Mouse (Mus musculus): ENCODE data around the gene Gng8. TPM values are rescaled to one million over a fixed set of nuclear protein-coding genes. Genes with fewer than 3 reads are reported as not detected.

Gng8 gene
- polyA plus RNA-seq, 1 experiment from 2014 or later, result 6.6 TPM

DNA sequence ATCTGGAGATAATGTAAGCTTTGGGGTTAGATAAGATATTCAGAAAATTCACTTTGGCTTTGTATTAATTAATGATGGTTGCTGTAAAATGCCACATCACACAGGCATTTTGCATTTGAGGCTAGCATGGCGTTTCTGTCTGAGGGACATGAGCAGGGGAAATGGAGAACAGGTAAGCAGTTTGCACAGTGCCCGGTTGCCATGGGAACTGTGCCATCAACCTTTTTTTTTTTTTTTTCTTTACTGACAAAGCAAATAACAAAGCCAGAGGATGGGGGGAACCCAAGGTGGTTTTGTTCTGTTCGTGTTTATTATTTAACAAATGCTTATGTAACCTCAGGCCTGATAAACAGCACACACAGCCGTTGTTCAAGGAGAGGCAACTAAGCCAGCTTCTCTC, 51.3 kb downstream of the Gng8 start:
- Histone ChIP-seq H3K27me3 (ENCODE audit: poor library complexity, severe bottlenecking) (peaks cover 43% of the 10 kb centered on the region), H3K27ac (no peak overlapping the region), H3K4me1 (peaks cover 61% of the 10 kb centered on the region), H3K36me3 (replicated peaks) (no peaks in the 10 kb centered on the region), H3K4me3 (no peak overlapping the region), H3K9me3 (0 out of 2 replicates have a peak, but pooled peaks cover 3% of the 10 kb centered on the region)
- 66% methylated on average over 4 of the region's 4 CpGs for WGBS
- no peak for DNase-seq (ENCODE audit: extremely low spot score, low spot score)

DNA sequence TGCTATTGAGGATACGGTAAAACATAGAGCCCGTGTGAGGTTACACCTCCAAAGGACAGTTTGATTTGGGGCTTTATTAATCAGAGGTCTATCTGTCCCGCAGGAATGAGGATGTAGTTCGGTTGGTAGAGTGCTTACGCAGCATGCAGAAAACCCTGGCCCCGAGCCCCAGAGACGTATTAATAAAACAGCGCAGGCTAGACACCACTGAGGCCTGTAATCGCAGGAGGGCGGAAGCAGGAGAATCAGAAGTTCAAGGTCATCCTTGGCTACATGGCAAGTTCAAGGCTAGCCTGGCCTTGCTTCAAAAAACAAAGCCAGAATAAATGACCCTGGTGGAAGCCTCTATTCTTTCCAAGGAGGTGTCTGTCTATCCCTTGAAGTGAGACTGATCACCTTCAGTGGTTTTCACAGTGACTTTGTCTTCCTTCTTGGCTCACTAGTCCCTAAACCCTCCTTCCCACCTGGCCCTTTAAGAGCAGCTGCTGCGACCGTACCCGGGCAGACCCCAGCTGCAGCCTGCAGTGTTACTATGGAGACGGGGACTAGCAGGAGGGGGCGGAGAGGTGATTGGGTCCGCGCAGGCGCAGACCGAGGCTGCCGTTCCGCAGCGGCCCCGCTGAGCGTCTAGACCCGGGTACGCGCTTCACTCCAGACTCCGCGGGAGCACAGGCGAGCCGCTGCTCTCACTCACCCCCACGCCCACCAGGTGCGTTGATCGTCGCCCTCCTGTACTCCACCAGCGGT, 52.6 kb downstream of the Gng8 start, which contains the start of gene Pnmal2:
Gene Pnmal2, plus strand, starts transcription at position 622 of the 747 bp plus-strand sequence.
- DNase-seq (ENCODE audit: extremely low spot score, low spot score), result peak; percentile 91
- Histone ChIP-seq H3K27me3 (ENCODE audit: poor library complexity, severe bottlenecking) (peaks cover 56% of the 10 kb centered on the region), H3K4me1 (peaks cover 55% of the 10 kb centered on the region), H3K27ac (peak within 1 kb of the TSS; percentile 85), H3K9me3 (0 out of 2 replicates have a peak, but pooled peaks cover 3% of the 10 kb centered on the region), H3K4me3 (peak within 1 kb of the TSS; percentile 69), H3K36me3 (replicated peaks) (no peaks in the 10 kb centered on the region)
- WGBS, result 15% methylated on average over 36 of the region's 36 CpGs

DNA sequence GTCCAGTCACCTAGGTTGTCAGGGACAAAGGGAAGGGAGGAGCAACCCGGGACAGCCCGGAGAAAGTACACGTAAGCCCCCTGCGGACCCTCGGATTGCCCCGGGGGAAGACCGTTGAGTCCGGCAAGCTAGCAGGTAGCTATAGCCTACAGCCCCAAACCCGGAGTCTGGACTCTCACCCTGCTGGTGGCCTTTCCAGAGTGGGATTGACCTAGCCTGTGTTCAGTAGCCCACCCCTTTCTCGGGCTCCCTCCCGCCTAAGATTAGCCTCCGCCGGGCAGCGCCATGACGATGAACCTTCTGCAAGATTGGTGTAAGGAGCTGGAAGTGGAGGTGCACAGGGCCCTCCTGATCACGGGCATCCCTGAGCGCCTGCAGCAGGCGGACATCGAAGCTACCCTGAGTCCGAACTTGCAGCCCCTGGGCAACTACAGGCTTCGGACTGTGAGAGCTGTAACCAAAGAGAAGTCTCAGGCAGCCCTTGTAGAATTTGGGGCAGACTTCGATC, 53.3 kb downstream of the Gng8 start:
- Histone ChIP-seq H3K4me1 (peaks cover 60% of the 10 kb centered on the region), H3K27ac (peak overlapping the region; percentile 85), H3K4me3 (peak overlapping the region; percentile 69), H3K36me3 (replicated peaks) (no peaks in the 10 kb centered on the region), H3K9me3 (0 out of 2 replicates have a peak, but pooled peaks cover 3% of the 10 kb centered on the region), H3K27me3 (ENCODE audit: poor library complexity, severe bottlenecking) (peaks cover 63% of the 10 kb centered on the region)
- 1% methylated on average over 22 of the region's 22 CpGs for WGBS
- DNase-seq (ENCODE audit: extremely low spot score, low spot score), result no peak

Other genes starting within 250 kb of the Gng8 start
- not detected in 2 replicates for gene Ceacam15, start 216.1 kb upstream of the Gng8 start, polyA plus RNA-seq (2016; fragmentation: Nextera tagmentation; extraction: Ambion mirVana)
- not detected in 2 replicates for gene Ceacam9, start 169.9 kb upstream of the Gng8 start, polyA plus RNA-seq (2016; fragmentation: Nextera tagmentation; extraction: Ambion mirVana)
- 249 and 254 TPM in 2 replicates for gene Ap2s1, start 153.4 kb upstream of the Gng8 start, polyA plus RNA-seq (2016; fragmentation: Nextera tagmentation; extraction: Ambion mirVana)
- gene Slc1a5, start 110.4 kb upstream of the Gng8 start, polyA plus RNA-seq (2016; fragmentation: Nextera tagmentation; extraction: Ambion mirVana), result 44.3 and 46.2 TPM in 2 replicates
- 120 and 122 TPM in 2 replicates for gene Strn4, start 75.9 kb upstream of the Gng8 start, polyA plus RNA-seq (2016; fragmentation: Nextera tagmentation; extraction: Ambion mirVana)
- gene Fkrp, start 75.1 kb upstream of the Gng8 start, polyA plus RNA-seq (2016; fragmentation: Nextera tagmentation; extraction: Ambion mirVana), result 26.3 and 27.2 TPM in 2 replicates
- gene Prkd2, start 48.9 kb upstream of the Gng8 start, polyA plus RNA-seq (2016; fragmentation: Nextera tagmentation; extraction: Ambion mirVana), result 9.6 and 10.7 TPM in 2 replicates
- 1.9 and 2.2 TPM in 2 replicates for gene Dact3, start 16.5 kb upstream of the Gng8 start, polyA plus RNA-seq (2016; fragmentation: Nextera tagmentation; extraction: Ambion mirVana)
- gene Ptgir, start 14.7 kb downstream of the Gng8 start, polyA plus RNA-seq (2016; fragmentation: Nextera tagmentation; extraction: Ambion mirVana), result 0.10 TPM in 2 replicates
- gene Calm3, start 32.3 kb downstream of the Gng8 start, polyA plus RNA-seq (2016; fragmentation: Nextera tagmentation; extraction: Ambion mirVana), result 156 and 163 TPM in 2 replicates
- 4.3 and 6.8 TPM in 2 replicates for gene Pnmal2, start 52.9 kb downstream of the Gng8 start, polyA plus RNA-seq (2016; fragmentation: Nextera tagmentation; extraction: Ambion mirVana)
- gene Pnmal1, start 67.9 kb downstream of the Gng8 start, polyA plus RNA-seq (2016; fragmentation: Nextera tagmentation; extraction: Ambion mirVana), result 7.3 and 9.3 TPM in 2 replicates
- 1.2 and 1.4 TPM in 2 replicates for gene Gm42372, start 91.3 kb downstream of the Gng8 start, polyA plus RNA-seq (2016; fragmentation: Nextera tagmentation; extraction: Ambion mirVana)
- 7.8 and 8.9 TPM in 2 replicates for gene Ccdc8, start 100.9 kb downstream of the Gng8 start, polyA plus RNA-seq (2016; fragmentation: Nextera tagmentation; extraction: Ambion mirVana)
- gene Ppp5c, start 136.1 kb downstream of the Gng8 start, polyA plus RNA-seq (2016; fragmentation: Nextera tagmentation; extraction: Ambion mirVana), result 149 and 150 TPM in 2 replicates
- gene Hif3a, start 170.6 kb downstream of the Gng8 start, polyA plus RNA-seq (2016; fragmentation: Nextera tagmentation; extraction: Ambion mirVana), result 4.3 and 5.3 TPM in 2 replicates
- gene Psg16, start 182.3 kb downstream of the Gng8 start, polyA plus RNA-seq (2016; fragmentation: Nextera tagmentation; extraction: Ambion mirVana), result 0.11 and 0.12 TPM in 2 replicates

Data from forebrain, embryonic 10.5 days (tissue).